In genomic region chr6:35940071-35940470, GRCm38 (mm10) we compare ENCODE assay signal across 12 mouse cellular contexts.
"Had no signal": no experiment of that assay in that cellular context is flagged by ENCODE, and none has a peak within 500 bp of the region (broad histone marks: within the 10 kb centered on the region; RNA-seq: fewer than 3 reads in every experiment).

No protein-coding gene starts in this region.

- DNase-seq: lung, adult 18-20 months; lung, embryonic 14.5 days; lung, postnatal 10 days; lung, postnatal 4 days; retina, postnatal 1 day; right cerebral cortex, adult 18-20 months; right cerebral cortex, postnatal 25 days; right cerebral cortex, postnatal 4 days; spleen, adult 18-20 months; thymus, adult 18-20 months; thymus, postnatal 14 days; thymus, postnatal 36 days had no signal
